Mouse (Mus musculus) limb, embryonic 11.5 days (tissue): Measurements from ENCODE around the gene Habp2. TPM values are rescaled to one million over a fixed set of nuclear protein-coding genes. Genes with fewer than 3 reads are reported as not detected.

ENCODE experiments used
- ATAC-seq: fragments of 200-750 bp; cut with Nextera tagmentation; 2 replicates; pipeline ENCODE4 v1.8.0; 2017; ENCODE audit warnings: low read depth; ENCODE audit not compliant: insufficient number of reproducible peaks, low FRiP score, low TSS enrichment
- DNase-seq: peaks from one replicate; pipeline ENCODE4 v3.0.0-alpha.2; 2015; ENCODE audit warnings: low spot score
- H3K27ac ChIP-seq: fragments of 300-500 bp; sonication (generic); replicated peaks from 2 replicates; pipeline ENCODE4 v1.5.1; 2014; ENCODE audit warnings: low read depth, mild to moderate bottlenecking, low read length
- H3K27me3 ChIP-seq: fragments of 300-500 bp; sonication (generic); 2 replicates; pipeline ENCODE4 v1.6.1; 2014; ENCODE audit warnings: mild to moderate bottlenecking, low read length, mixed read lengths; ENCODE audit not compliant: control insufficient read depth, insufficient read depth
- H3K36me3 ChIP-seq: fragments of 300-500 bp; sonication (generic); 2 replicates; pipeline ENCODE4 v1.6.1; 2014; ENCODE audit warnings: mild to moderate bottlenecking, low read length, moderate library complexity, mixed read lengths; ENCODE audit not compliant: control insufficient read depth, insufficient read depth
- H3K4me1 ChIP-seq: fragments of 300-500 bp; sonication (generic); 2 replicates; pipeline ENCODE4 v1.6.1; 2014; ENCODE audit warnings: low read length, mixed read lengths; ENCODE audit not compliant: control insufficient read depth, insufficient read depth
- H3K4me2 ChIP-seq: fragments of 300-500 bp; sonication (generic); 2 replicates; pipeline ENCODE4 v1.6.1; 2014; ENCODE audit warnings: low read depth, mild to moderate bottlenecking, moderate library complexity; ENCODE audit not compliant: severe bottlenecking
- H3K4me3 ChIP-seq: fragments of 300-500 bp; sonication (generic); 2 replicates; pipeline ENCODE4 v1.5.1; 2014; ENCODE audit warnings: low read depth, low read length
- H3K9ac ChIP-seq: fragments of 300-500 bp; sonication (generic); 2 replicates; pipeline ENCODE4 v1.6.1; 2014; ENCODE audit warnings: mild to moderate bottlenecking, low read length
- H3K9me3 ChIP-seq: fragments of 300-500 bp; sonication (generic); 2 replicates; pipeline ENCODE4 v1.6.1; 2016; ENCODE audit warnings: low read length; ENCODE audit not compliant: control insufficient read depth
- WGBS: fragments of 180-500 bp; shearing (Covaris S2); extraction: QIAGEN DNeasy Blood & Tissue Kit; methylation state at CpG from one replicate; pipeline ENCODE4 v1.1.7; 2014; 5-methylcytosine and 5-hydroxymethylcytosine counted together
- polyA plus RNA-seq: library from polyadenylated mRNA; unstranded; fragments of >200 nt; fragmentation: Nextera tagmentation; extraction: Ambion mirVana; gene quantifications from 2 replicates; pipeline ENCODE4 v1.2.1, GENCODE M21; 2014

The Habp2 gene
- polyA plus RNA-seq, 1 experiment from 2014 or later: 0.53 TPM

DNA sequence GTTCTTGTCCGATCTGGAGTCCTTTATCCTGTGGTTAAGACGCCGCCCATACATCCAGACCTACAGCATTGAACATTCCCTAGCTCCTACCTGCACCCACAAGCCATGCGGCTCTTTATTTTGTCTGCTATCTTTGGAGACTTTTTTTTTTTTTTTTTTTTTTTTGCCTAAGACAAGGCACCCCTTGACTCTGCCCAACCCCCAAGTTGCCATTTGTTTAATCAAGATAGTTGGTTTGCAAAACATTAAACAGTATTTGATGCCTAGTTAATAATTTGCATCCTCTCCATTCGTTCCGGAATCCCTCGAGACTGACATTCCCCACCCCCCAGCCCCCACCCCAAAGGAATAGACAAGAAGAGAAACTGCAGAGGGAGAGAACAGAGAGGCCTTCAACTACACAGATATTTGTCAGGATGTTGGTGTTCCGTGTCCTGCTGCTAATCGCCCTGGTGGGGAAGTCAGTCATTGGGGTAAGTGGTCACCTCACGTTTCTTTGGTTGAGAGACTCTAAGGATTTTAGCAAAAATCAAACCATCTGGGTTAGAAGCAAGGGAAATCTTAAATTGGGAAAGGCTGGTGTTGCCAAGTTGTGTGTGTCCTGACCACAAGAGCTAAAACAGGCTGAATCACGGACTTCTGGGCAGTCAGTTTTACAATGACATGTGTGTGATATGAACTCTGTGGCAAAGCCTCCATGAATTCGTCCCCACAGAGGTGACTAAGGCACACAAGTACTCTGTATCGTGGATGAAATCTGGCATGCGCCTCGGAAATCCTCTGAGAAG lies 837 bp downstream of the Habp2 start:
- Histone ChIP-seq H3K4me3 (no peak overlapping the region), H3K9me3 (no peaks in the 10 kb centered on the region), H3K4me2 (no peak overlapping the region), H3K27ac (no peak overlapping the region), H3K27me3 (no peaks in the 10 kb centered on the region), H3K9ac (no peak overlapping the region), H3K4me1 (no peaks in the 10 kb centered on the region), H3K36me3 (no peaks in the 10 kb centered on the region)
- no peak for ATAC-seq
- whole genome bisulfite sequencing: 84% methylated on average over 15 of the region's 15 CpGs
- no peak for DNase-seq

DNA sequence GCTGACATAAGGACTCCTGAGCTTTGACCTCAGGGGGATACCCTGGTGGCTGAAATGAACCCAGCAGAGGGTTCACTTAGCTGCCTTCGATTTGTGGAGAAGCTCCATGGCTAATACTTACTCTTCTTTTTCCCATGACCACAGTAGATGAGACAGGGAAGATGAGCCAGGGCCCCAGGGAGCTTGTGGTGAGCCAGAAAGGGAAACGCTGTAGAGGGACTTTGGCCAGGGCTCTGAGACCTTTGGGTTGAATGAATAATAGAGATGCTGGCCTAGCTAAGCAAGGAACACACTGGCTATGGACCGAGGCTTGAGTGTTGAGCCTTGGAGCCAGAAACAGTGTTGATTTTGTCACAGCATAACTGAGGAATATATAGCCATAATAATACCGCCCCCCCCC lies 1.5 kb downstream of the Habp2 start:
- Histone ChIP-seq H3K9me3 (no peaks in the 10 kb centered on the region), H3K27me3 (no peaks in the 10 kb centered on the region), H3K4me1 (no peaks in the 10 kb centered on the region), H3K36me3 (no peaks in the 10 kb centered on the region), H3K27ac (no peak overlapping the region), H3K9ac (no peak overlapping the region), H3K4me3 (no peak overlapping the region), H3K4me2 (no peak overlapping the region)
- ATAC-seq: no peak
- WGBS: 84% methylated on average over 4 of the region's 4 CpGs
- DNase-seq: no peak

DNA sequence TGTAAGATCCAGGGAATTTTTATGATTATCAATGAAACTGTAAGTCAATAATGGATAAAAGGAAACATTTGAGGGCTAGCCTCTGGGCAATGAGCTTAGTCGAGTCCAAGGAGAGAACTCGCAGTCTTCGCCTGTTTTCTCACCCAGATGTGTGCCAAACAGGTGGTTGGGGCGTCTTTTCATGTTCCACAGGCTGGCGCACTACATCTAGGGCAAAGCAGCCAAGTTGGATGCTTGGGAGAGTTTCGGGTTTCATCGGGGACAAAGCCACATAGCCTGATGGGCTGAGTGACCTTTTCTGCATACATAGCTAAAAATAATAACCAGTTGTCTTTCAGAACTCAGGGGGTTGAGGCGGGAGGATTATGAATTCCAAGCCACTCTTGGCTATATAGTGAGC lies 2.7 kb downstream of the Habp2 start:
- no peaks in the 10 kb centered on the region for H3K36me3 ChIP-seq
- 84% methylated on average over 8 of the region's 8 CpGs for WGBS
- H3K9ac ChIP-seq: no peak overlapping the region
- H3K4me2 ChIP-seq: no peak overlapping the region
- H3K4me3 ChIP-seq: no peak overlapping the region
- no peaks in the 10 kb centered on the region for H3K9me3 ChIP-seq
- no peak overlapping the region for H3K27ac ChIP-seq
- H3K4me1 ChIP-seq: no peaks in the 10 kb centered on the region
- no peak for ATAC-seq
- no peaks in the 10 kb centered on the region for H3K27me3 ChIP-seq
- no peak for DNase-seq

GRCm38 (mm10) chr19:56291898-56292297 lies 5.0 kb downstream of the Habp2 start:
- Histone ChIP-seq H3K9ac (no peak overlapping the region), H3K36me3 (no peaks in the 10 kb centered on the region), H3K4me2 (no peak overlapping the region), H3K4me3 (no peak overlapping the region), H3K27me3 (no peaks in the 10 kb centered on the region), H3K4me1 (no peaks in the 10 kb centered on the region), H3K27ac (no peak overlapping the region), H3K9me3 (no peaks in the 10 kb centered on the region)
- DNase-seq (no peak), ATAC-seq (no peak; the same call in 1 of the 2 replicates)
- 80% methylated on average over 6 of the region's 6 CpGs for WGBS

- Histone ChIP-seq H3K4me3 (no peak overlapping the region), H3K27ac (no peak overlapping the region), H3K4me2 (no peak overlapping the region), H3K9ac (no peak overlapping the region), H3K4me1 (no peaks in the 10 kb centered on the region), H3K36me3 (no peaks in the 10 kb centered on the region), H3K27me3 (no peaks in the 10 kb centered on the region), H3K9me3 (no peaks in the 10 kb centered on the region)
- ATAC-seq (no peak), DNase-seq (no peak)
- 74% methylated on average over 9 of the region's 9 CpGs for WGBS
Observed at GRCm38 (mm10) chr19:56292335-56292734, 5.4 kb downstream of the Habp2 start.

GRCm38 (mm10) chr19:56294654-56295399 lies 7.9 kb downstream of the Habp2 start:
- no peak overlapping the region for H3K27ac ChIP-seq
- ATAC-seq (peak; percentile 41; the same call in 1 of the 2 replicates), DNase-seq (peak; percentile 82)
- H3K27me3 ChIP-seq: no peaks in the 10 kb centered on the region
- no peak overlapping the region for H3K4me3 ChIP-seq
- H3K9ac ChIP-seq: no peak overlapping the region
- H3K4me2 ChIP-seq: no peak overlapping the region
- H3K36me3 ChIP-seq: no peaks in the 10 kb centered on the region
- no peaks in the 10 kb centered on the region for H3K9me3 ChIP-seq
- no peaks in the 10 kb centered on the region for H3K4me1 ChIP-seq
- WGBS: 79% methylated on average over 7 of the region's 7 CpGs

- Histone ChIP-seq H3K9me3 (no peaks in the 10 kb centered on the region), H3K36me3 (no peaks in the 10 kb centered on the region), H3K4me2 (no peak overlapping the region), H3K27ac (no peak overlapping the region), H3K27me3 (no peaks in the 10 kb centered on the region), H3K4me3 (no peak overlapping the region), H3K9ac (no peak overlapping the region), H3K4me1 (no peaks in the 10 kb centered on the region)
- DNase-seq (no peak), ATAC-seq (no peak)
- 86% methylated on average over 9 of the region's 9 CpGs for WGBS
Observed at GRCm38 (mm10) chr19:56296668-56297067, 9.7 kb downstream of the Habp2 start.

GRCm38 (mm10) chr19:56297264-56297663 lies 10.3 kb downstream of the Habp2 start:
- H3K27me3 ChIP-seq: no peaks in the 10 kb centered on the region
- DNase-seq: no peak
- 65% methylated on average over 3 of the region's 3 CpGs for WGBS
- no peaks in the 10 kb centered on the region for H3K9me3 ChIP-seq
- H3K4me2 ChIP-seq: no peak overlapping the region
- no peaks in the 10 kb centered on the region for H3K4me1 ChIP-seq
- no peaks in the 10 kb centered on the region for H3K36me3 ChIP-seq
- H3K4me3 ChIP-seq: no peak overlapping the region
- H3K27ac ChIP-seq: no peak overlapping the region
- ATAC-seq: no peak
- H3K9ac ChIP-seq: no peak overlapping the region
